Mouse (Mus musculus): ENCODE measurements around the gene Cyp4a14. TPM values are rescaled to one million over a fixed set of nuclear protein-coding genes. Genes with fewer than 3 reads are reported as not detected.
"Not testable (repeated sequence)": the region's sequence is repeated elsewhere in the genome, so short reads cannot be mapped to it uniquely, and the experiment has no call there.

Cyp4a14 gene
- 420 and 442 TPM in 2 replicates for total RNA-seq (2014; rRNA removed)
- 291 and 455 TPM in 2 replicates for polyA plus RNA-seq (2012; rRNA removed)

DNA sequence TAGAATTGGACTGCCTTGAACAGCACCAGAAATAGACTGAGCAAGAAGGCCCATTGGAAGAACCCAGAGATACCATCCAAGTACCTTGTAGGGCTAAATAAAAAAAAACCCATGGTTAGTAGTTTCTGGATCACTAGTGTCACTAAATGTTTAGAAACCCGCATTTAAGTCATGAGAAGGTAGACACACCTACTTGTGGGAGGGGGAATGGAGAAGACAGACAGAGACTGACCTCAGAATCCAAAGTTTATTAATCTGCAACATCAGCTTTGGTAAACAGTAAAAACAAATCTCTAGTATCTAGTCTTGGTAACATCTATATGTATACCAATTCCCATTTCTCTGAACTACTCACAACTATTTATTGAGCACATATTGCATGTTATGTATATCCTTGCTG is at the start of gene Cyp4a14:
Gene Cyp4a14, minus strand, starts transcription at position 142 of the 400 bp plus-strand sequence.
- peak within 1 kb of the TSS; percentile 7; the same call in 1 of the 2 replicates for H3K9ac ChIP-seq (ENCODE audit: low read depth, low read length)
- H3K4me3 ChIP-seq (ENCODE audit: insufficient read depth, low read depth, low read length) = peak within 1 kb of the TSS; percentile 12
- peaks cover 15% of the 10 kb centered on the region; the same call in 1 of the 2 replicates for H3K4me1 ChIP-seq (ENCODE audit: control insufficient read depth, insufficient read depth, low read length)
- peak within 1 kb of the TSS; percentile 52; the same call in 1 of the 2 replicates for H3K27ac ChIP-seq (replicated peaks; ENCODE audit: insufficient read depth, low read depth, low read length)
- no peaks in the 10 kb centered on the region for H3K27me3 ChIP-seq (ENCODE audit: control insufficient read depth, insufficient read depth, low read length)
- DNase-seq (ENCODE audit: extremely low read depth, low read depth, low spot score) = peak; percentile 87
- no peak for TF ChIP-seq CTCF (IDR thresholded peaks at IDR 0.05; ENCODE audit: low read depth, low read length)
- WGBS = 21% methylated on average over 1 of the region's 1 CpGs
- H3K79me2 ChIP-seq (ENCODE audit: control insufficient read depth, insufficient read depth, low read length) = no peaks in the 10 kb centered on the region
- H3K36me3 ChIP-seq (ENCODE audit: control insufficient read depth, insufficient read depth, low read length) = peaks cover 4% of the 10 kb centered on the region; the same call in 1 of the 2 replicates

GRCm38 (mm10) chr4:115545101-115545500 is 49.2 kb upstream of the Cyp4a14 start:
- Histone ChIP-seq H3K4me1 (ENCODE audit: control insufficient read depth, insufficient read depth, low read length) (no peaks in the 10 kb centered on the region), H3K36me3 (ENCODE audit: control insufficient read depth, insufficient read depth, low read length) (no peaks in the 10 kb centered on the region), H3K9ac (ENCODE audit: low read depth, low read length) (no peak overlapping the region), H3K4me3 (ENCODE audit: insufficient read depth, low read depth, low read length) (no peak overlapping the region), H3K27ac (replicated peaks; ENCODE audit: insufficient read depth, low read depth, low read length) (no peak overlapping the region), H3K27me3 (ENCODE audit: control insufficient read depth, insufficient read depth, low read length) (no peaks in the 10 kb centered on the region), H3K79me2 (ENCODE audit: control insufficient read depth, insufficient read depth, low read length) (no peaks in the 10 kb centered on the region)
- 56% methylated on average over 1 of the region's 1 CpGs for WGBS
- no peak for DNase-seq (ENCODE audit: extremely low read depth, low read depth, low spot score)
- no peak for TF ChIP-seq CTCF (IDR thresholded peaks at IDR 0.05; ENCODE audit: low read depth, low read length)
- no peak for TF ChIP-seq POLR2A (IDR thresholded peaks at IDR 0.05; ENCODE audit: extremely low read depth, insufficient read depth, low read length)

DNA sequence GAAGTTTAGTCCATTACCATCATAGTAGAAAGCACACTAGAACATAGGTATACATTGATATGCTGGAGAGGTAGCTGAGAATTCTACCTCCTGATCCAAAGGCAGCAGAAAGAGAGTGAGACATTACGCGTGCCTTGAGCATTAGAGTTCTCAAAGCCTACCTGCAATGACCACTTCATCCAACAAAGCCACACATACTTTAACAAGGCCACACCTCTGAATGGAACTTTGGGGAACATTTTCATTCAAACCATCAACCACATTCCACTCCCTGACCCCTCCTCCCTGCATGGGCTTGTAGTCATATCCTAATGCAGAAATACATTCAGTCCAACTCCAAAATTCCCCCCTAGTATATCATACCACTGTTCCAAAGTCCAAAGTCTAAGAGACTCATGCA is 25.8 kb upstream of the Cyp4a14 start:
- WGBS = 99% methylated on average over 2 of the region's 2 CpGs
- Histone ChIP-seq H3K9ac (ENCODE audit: low read depth, low read length) (no peak overlapping the region), H3K4me1 (ENCODE audit: control insufficient read depth, insufficient read depth, low read length) (peaks cover 11% of the 10 kb centered on the region; the same call in 1 of the 2 replicates), H3K27me3 (ENCODE audit: control insufficient read depth, insufficient read depth, low read length) (no peaks in the 10 kb centered on the region), H3K79me2 (ENCODE audit: control insufficient read depth, insufficient read depth, low read length) (no peaks in the 10 kb centered on the region), H3K4me3 (ENCODE audit: insufficient read depth, low read depth, low read length) (no peak overlapping the region), H3K27ac (replicated peaks; ENCODE audit: insufficient read depth, low read depth, low read length) (no peak overlapping the region), H3K36me3 (ENCODE audit: control insufficient read depth, insufficient read depth, low read length) (peaks cover 18% of the 10 kb centered on the region)
- TF ChIP-seq CTCF (IDR thresholded peaks at IDR 0.05; ENCODE audit: low read depth, low read length) = no peak
- TF ChIP-seq POLR2A (IDR thresholded peaks at IDR 0.05; ENCODE audit: extremely low read depth, insufficient read depth, low read length) = no peak
- no peak for DNase-seq (ENCODE audit: extremely low read depth, low read depth, low spot score)

DNA sequence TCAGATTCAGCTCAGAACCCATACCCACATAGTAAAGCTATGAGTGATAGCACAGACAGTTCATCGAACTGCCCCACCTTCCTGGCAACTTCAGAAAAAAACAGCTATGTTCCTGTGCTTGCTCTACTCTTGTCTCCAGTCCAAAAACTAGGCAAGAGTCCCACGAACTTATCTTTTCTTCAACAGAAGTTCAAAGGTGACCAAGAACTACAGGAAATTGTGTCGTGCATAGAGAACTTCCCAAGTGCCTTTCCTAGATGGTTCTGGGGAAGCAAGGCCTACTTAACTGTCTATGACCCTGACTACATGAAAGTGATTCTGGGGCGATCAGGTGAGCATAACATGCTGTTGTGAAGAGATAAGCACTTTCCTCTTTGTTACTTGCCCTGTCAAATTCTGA is 23.5 kb upstream of the Cyp4a14 start:
- no peak for DNase-seq (ENCODE audit: extremely low read depth, low read depth, low spot score)
- H3K27ac ChIP-seq (replicated peaks; ENCODE audit: insufficient read depth, low read depth, low read length) = peak overlapping the region; percentile 74
- H3K4me1 ChIP-seq (ENCODE audit: control insufficient read depth, insufficient read depth, low read length) = peaks cover 14% of the 10 kb centered on the region
- H3K79me2 ChIP-seq (ENCODE audit: control insufficient read depth, insufficient read depth, low read length) = no peaks in the 10 kb centered on the region
- H3K4me3 ChIP-seq (ENCODE audit: insufficient read depth, low read depth, low read length) = peak overlapping the region; percentile 37; the same call in 1 of the 2 replicates
- WGBS = 18% methylated on average over 4 of the region's 4 CpGs
- no peaks in the 10 kb centered on the region for H3K27me3 ChIP-seq (ENCODE audit: control insufficient read depth, insufficient read depth, low read length)
- H3K36me3 ChIP-seq (ENCODE audit: control insufficient read depth, insufficient read depth, low read length) = peaks cover 9% of the 10 kb centered on the region
- TF ChIP-seq CTCF (IDR thresholded peaks at IDR 0.05; ENCODE audit: low read depth, low read length) (no peak), POLR2A (IDR thresholded peaks at IDR 0.05; ENCODE audit: extremely low read depth, insufficient read depth, low read length) (no peak)
- no peak overlapping the region for H3K9ac ChIP-seq (ENCODE audit: low read depth, low read length)

- H3K4me3 ChIP-seq (ENCODE audit: insufficient read depth, low read depth, low read length) = peak within 1 kb of the TSS; percentile 37
- TF ChIP-seq POLR2A (IDR thresholded peaks at IDR 0.05; ENCODE audit: extremely low read depth, insufficient read depth, low read length) = 0 out of 2 replicates have a peak, but pooled peaks have one; percentile 35
- DNase-seq (ENCODE audit: extremely low read depth, low read depth, low spot score) = peak; percentile 83
Observed at GRCm38 (mm10) chr4:115518000-115518399, 22.1 kb upstream of the Cyp4a14 start, which contains the start of gene Cyp4a10. Cyp4a10 (plus strand) TSS chr4:115518264.

DNA sequence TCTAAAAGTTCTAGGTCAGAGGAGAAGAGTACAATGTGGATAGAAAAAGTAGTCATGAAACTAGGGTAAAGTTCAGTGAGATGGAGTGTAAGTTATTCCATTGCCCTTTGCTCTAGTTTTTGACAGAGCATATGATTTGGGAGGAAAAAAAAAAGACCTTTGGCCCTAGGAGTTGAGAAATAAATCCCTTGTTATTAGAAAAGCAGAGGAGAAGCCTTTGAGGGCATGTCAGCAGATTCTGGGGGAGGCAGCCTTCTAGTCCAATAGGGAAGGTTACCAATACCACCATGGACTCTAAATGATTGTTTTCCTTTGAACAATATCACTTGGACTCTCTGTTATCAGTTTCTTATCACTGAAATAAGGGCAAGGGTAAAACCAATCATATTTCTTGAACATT is 18.0 kb upstream of the Cyp4a14 start:
- not testable (repeated sequence) for H3K79me2 ChIP-seq (ENCODE audit: control insufficient read depth, insufficient read depth, low read length); H3K27me3 ChIP-seq (ENCODE audit: control insufficient read depth, insufficient read depth, low read length); H3K36me3 ChIP-seq (ENCODE audit: control insufficient read depth, insufficient read depth, low read length); H3K9ac ChIP-seq (ENCODE audit: low read depth, low read length); H3K4me3 ChIP-seq (ENCODE audit: insufficient read depth, low read depth, low read length)
- peak overlapping the region; percentile 29 for H3K27ac ChIP-seq (replicated peaks; ENCODE audit: insufficient read depth, low read depth, low read length)
- peaks cover 10% of the 10 kb centered on the region for H3K4me1 ChIP-seq (ENCODE audit: control insufficient read depth, insufficient read depth, low read length)
- DNase-seq (ENCODE audit: extremely low read depth, low read depth, low spot score) = peak; percentile 94

More at GRCm38 (mm10) chr4:115518000-115518399, 22.1 kb upstream of the Cyp4a14 start, which contains the start of gene Cyp4a10:
- Histone ChIP-seq H3K27ac (replicated peaks; ENCODE audit: insufficient read depth, low read depth, low read length) (peak within 1 kb of the TSS; percentile 76), H3K4me1 (ENCODE audit: control insufficient read depth, insufficient read depth, low read length) (peaks cover 16% of the 10 kb centered on the region), H3K9ac (ENCODE audit: low read depth, low read length) (peak within 1 kb of the TSS; percentile 68)
- H3K79me2 ChIP-seq (ENCODE audit: control insufficient read depth, insufficient read depth, low read length); H3K36me3 ChIP-seq (ENCODE audit: control insufficient read depth, insufficient read depth, low read length); H3K27me3 ChIP-seq (ENCODE audit: control insufficient read depth, insufficient read depth, low read length): not testable (repeated sequence)
- WGBS = 34% methylated on average over 5 of the region's 5 CpGs

All from liver, adult 2 months (tissue).